Mouse (Mus musculus): ENCODE measurements at regions not wholly inside any gene's neighbourhood (a gene's known extent, or its start where the extent isn't known, plus 50 kb on each side); places are given as distances from the start of the nearest gene placed in this dataset.
"Not testable (repeated sequence)": the region's sequence is repeated elsewhere in the genome, so short reads cannot be mapped to it uniquely, and the experiment has no call there.

GRCm38 (mm10) chr10:117452190-117452950, 72.6 kb upstream of the Cpsf6 start:
- no peak overlapping the region for H3K4me3 ChIP-seq (ENCODE audit: insufficient read depth, low read length)
- TF ChIP-seq CTCF (IDR thresholded peaks at IDR 0.05; ENCODE audit: borderline replicate concordance, insufficient read depth, low read length) (no peak), POLR2A (IDR thresholded peaks at IDR 0.05; ENCODE audit: low read depth, low read length) (no peak)
- H3K27ac ChIP-seq (ENCODE audit: insufficient read depth, low read length), result no peak overlapping the region
- H3K4me1 ChIP-seq (ENCODE audit: control insufficient read depth, insufficient read depth, low read length), result no peaks in the 10 kb centered on the region

DNA sequence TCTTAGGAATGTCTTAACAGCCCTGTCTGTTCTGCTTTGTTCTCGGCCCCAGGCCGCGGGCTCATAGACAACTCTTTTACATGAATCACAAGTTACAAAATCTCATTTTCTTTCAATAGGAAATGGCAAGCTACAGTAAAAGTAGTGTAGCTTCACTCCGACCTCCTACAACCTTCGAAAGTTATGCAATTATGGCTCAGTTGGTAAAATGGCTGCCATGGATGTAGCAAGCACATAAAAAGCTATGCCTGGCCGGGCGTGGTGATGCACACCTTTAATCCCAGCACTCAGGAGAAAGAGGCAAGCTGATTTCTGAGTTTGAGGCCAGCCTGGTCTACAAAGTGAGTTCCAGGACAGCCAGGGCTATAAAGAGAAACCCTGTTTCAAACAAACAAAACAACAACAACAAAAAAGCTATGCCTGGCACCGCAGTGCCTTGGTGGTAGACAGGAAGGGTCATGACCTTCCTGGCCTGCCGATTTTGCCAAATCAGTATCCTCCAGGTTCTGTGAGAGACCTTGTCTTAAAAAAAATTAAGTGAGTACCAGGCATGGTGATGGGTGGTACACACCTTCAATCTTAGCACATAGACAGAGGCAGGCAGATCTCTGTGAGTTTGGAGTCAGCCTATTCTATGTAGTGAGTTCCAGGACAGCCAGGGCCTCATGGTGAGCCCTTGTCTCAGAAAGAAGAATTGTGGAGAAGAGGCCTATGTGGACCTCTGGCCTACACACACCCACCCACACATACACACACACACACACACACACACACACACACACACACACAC, 71.8 kb upstream of the Cpsf6 start:
- Histone ChIP-seq H3K27ac (ENCODE audit: insufficient read depth, low read length) (no peak overlapping the region), H3K4me1 (ENCODE audit: control insufficient read depth, insufficient read depth, low read length) (no peaks in the 10 kb centered on the region), H3K4me3 (ENCODE audit: insufficient read depth, low read length) (no peak overlapping the region)
- TF ChIP-seq POLR2A (IDR thresholded peaks at IDR 0.05; ENCODE audit: low read depth, low read length) (no peak), CTCF (IDR thresholded peaks at IDR 0.05; ENCODE audit: borderline replicate concordance, insufficient read depth, low read length) (no peak)

DNA sequence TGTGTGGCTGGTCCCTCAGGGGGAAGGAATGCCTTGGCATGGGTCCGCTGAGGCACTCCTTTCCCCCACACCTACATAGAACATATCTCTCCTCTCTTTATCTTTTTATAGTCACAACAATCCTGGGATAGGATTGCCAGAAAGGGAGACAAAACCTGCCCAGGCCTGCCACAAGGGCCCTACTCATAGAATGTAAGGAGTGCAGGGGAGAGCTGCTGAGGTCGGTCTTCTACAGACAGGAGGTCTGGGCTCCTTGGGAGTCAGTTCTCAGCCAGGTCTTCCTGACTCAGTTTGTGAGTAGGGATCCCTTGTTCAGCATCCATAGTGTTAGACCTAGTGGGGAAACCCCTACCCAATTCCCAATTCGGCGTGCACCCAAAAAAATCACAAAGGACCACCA, 70.8 kb upstream of the Cpsf6 start:
- Histone ChIP-seq H3K4me1 (ENCODE audit: control insufficient read depth, insufficient read depth, low read length) (no peaks in the 10 kb centered on the region), H3K4me3 (ENCODE audit: insufficient read depth, low read length) (no peak overlapping the region), H3K27ac (ENCODE audit: insufficient read depth, low read length) (no peak overlapping the region)
- TF ChIP-seq CTCF (IDR thresholded peaks at IDR 0.05; ENCODE audit: borderline replicate concordance, insufficient read depth, low read length) (no peak), POLR2A (IDR thresholded peaks at IDR 0.05; ENCODE audit: low read depth, low read length) (no peak)

- Histone ChIP-seq H3K4me3 (ENCODE audit: insufficient read depth, low read length) (no peak overlapping the region), H3K27ac (ENCODE audit: insufficient read depth, low read length) (no peak overlapping the region), H3K4me1 (ENCODE audit: control insufficient read depth, insufficient read depth, low read length) (no peaks in the 10 kb centered on the region)
- TF ChIP-seq CTCF (IDR thresholded peaks at IDR 0.05; ENCODE audit: borderline replicate concordance, insufficient read depth, low read length) (no peak), POLR2A (IDR thresholded peaks at IDR 0.05; ENCODE audit: low read depth, low read length) (no peak)
Observed at GRCm38 (mm10) chr10:117450240-117450569, 70.4 kb upstream of the Cpsf6 start.

- Histone ChIP-seq H3K4me1 (ENCODE audit: control insufficient read depth, insufficient read depth, low read length) (no peaks in the 10 kb centered on the region), H3K27ac (ENCODE audit: insufficient read depth, low read length) (no peak overlapping the region), H3K4me3 (ENCODE audit: insufficient read depth, low read length) (no peak overlapping the region)
- no peak for TF ChIP-seq POLR2A (IDR thresholded peaks at IDR 0.05; ENCODE audit: low read depth, low read length)
- no peak for TF ChIP-seq CTCF (IDR thresholded peaks at IDR 0.05; ENCODE audit: borderline replicate concordance, insufficient read depth, low read length)
Observed at GRCm38 (mm10) chr10:117449416-117450239, 69.8 kb upstream of the Cpsf6 start.

DNA sequence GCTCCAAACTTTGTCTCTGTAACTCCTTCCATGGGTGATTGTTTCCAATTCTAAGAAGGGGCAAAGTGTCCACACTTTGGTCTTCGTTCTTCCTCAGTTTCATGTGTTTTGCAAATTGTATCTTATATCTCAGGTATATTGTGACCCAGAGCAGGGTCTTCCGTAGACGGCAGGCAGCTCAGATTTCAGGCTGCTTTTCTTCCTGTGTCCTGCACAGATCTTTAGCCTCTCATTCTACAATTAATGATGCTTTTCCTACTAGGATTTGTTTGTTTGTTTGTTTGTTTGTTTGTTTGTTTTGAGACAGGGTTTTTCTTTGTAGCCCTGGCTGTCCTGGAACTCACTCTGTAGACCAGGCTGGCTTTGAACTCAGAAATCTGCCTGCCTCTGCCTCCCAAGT, 69.0 kb upstream of the Cpsf6 start:
- not testable (repeated sequence) for H3K4me1 ChIP-seq (ENCODE audit: control insufficient read depth, insufficient read depth, low read length); H3K27ac ChIP-seq (ENCODE audit: insufficient read depth, low read length); H3K4me3 ChIP-seq (ENCODE audit: insufficient read depth, low read length)

GRCm38 (mm10) chr10:117447626-117448025, 67.8 kb upstream of the Cpsf6 start:
- Histone ChIP-seq H3K27ac (ENCODE audit: insufficient read depth, low read length) (no peak overlapping the region), H3K4me1 (ENCODE audit: control insufficient read depth, insufficient read depth, low read length) (no peaks in the 10 kb centered on the region), H3K4me3 (ENCODE audit: insufficient read depth, low read length) (no peak overlapping the region)
- no peak for TF ChIP-seq POLR2A (IDR thresholded peaks at IDR 0.05; ENCODE audit: low read depth, low read length)
- TF ChIP-seq CTCF (IDR thresholded peaks at IDR 0.05; ENCODE audit: borderline replicate concordance, insufficient read depth, low read length), result no peak

- no peak overlapping the region for H3K4me3 ChIP-seq (ENCODE audit: insufficient read depth, low read length)
- H3K4me1 ChIP-seq (ENCODE audit: control insufficient read depth, insufficient read depth, low read length), result no peaks in the 10 kb centered on the region
- no peak for TF ChIP-seq POLR2A (IDR thresholded peaks at IDR 0.05; ENCODE audit: low read depth, low read length)
- H3K27ac ChIP-seq (ENCODE audit: insufficient read depth, low read length), result no peak overlapping the region
Observed at GRCm38 (mm10) chr10:117447206-117447605, 67.4 kb upstream of the Cpsf6 start.

GRCm38 (mm10) chr10:117446776-117447175, 67.0 kb upstream of the Cpsf6 start:
- Histone ChIP-seq H3K27ac (ENCODE audit: insufficient read depth, low read length) (no peak overlapping the region), H3K4me1 (ENCODE audit: control insufficient read depth, insufficient read depth, low read length) (no peaks in the 10 kb centered on the region), H3K4me3 (ENCODE audit: insufficient read depth, low read length) (no peak overlapping the region)
- TF ChIP-seq POLR2A (IDR thresholded peaks at IDR 0.05; ENCODE audit: low read depth, low read length) (no peak), CTCF (IDR thresholded peaks at IDR 0.05; ENCODE audit: borderline replicate concordance, insufficient read depth, low read length) (no peak)
